Mouse (Mus musculus) liver, postnatal 0 days (tissue): ENCODE measurements at regions not wholly inside any gene's neighbourhood (a gene's known extent, or its start where the extent isn't known, plus 50 kb on each side); places are given as distances from the start of the nearest gene placed in this dataset.
"Not testable (repeated sequence)": the region's sequence is repeated elsewhere in the genome, so short reads cannot be mapped to it uniquely, and the experiment has no call there.

Experiments used
- ATAC-seq: fragments of 200-750 bp; cut with Nextera tagmentation; 2 replicates; pipeline ENCODE4 v1.8.0; 2017; ENCODE audit warnings: mild to moderate bottlenecking, moderate library complexity
- DNase-seq: peaks from one replicate; pipeline ENCODE4 v3.0.0-alpha.2; 2016
- H3K27ac ChIP-seq: fragments of 300-500 bp; sonication (generic); 2 replicates; pipeline ENCODE4 v1.5.1; 2014; ENCODE audit warnings: antibody characterized with exemption, moderate library complexity, mild to moderate bottlenecking, low read depth
- H3K27me3 ChIP-seq: fragments of 300-500 bp; sonication (generic); 2 replicates; pipeline ENCODE4 v1.6.1; 2014; ENCODE audit warnings: low read length, control low read depth, mixed read lengths; ENCODE audit not compliant: insufficient read depth
- H3K36me3 ChIP-seq: fragments of 300-500 bp; sonication (generic); replicated peaks from 2 replicates; pipeline ENCODE4 v1.6.1; 2014; ENCODE audit warnings: mild to moderate bottlenecking, control low read depth, low read length, moderate library complexity, mixed read lengths; ENCODE audit not compliant: insufficient read depth
- H3K4me1 ChIP-seq: fragments of 300-500 bp; sonication (generic); 2 replicates; pipeline ENCODE4 v1.6.1; 2014; ENCODE audit warnings: antibody characterized with exemption, mild to moderate bottlenecking, control low read depth; ENCODE audit not compliant: insufficient read depth
- H3K4me2 ChIP-seq: fragments of 300-500 bp; sonication (generic); 2 replicates; pipeline ENCODE4 v1.6.1; 2014; ENCODE audit warnings: low read depth, mild to moderate bottlenecking, low read length, moderate library complexity, mixed read lengths
- H3K4me3 ChIP-seq: fragments of 300-500 bp; sonication (generic); 2 replicates; pipeline ENCODE4 v1.5.1; 2014; ENCODE audit warnings: low read depth, low read length
- H3K9ac ChIP-seq: fragments of 300-500 bp; sonication (generic); replicated peaks from 2 replicates; pipeline ENCODE4 v1.6.1; 2014; ENCODE audit warnings: mild to moderate bottlenecking, moderate library complexity
- H3K9me3 ChIP-seq: fragments of 300-500 bp; sonication (generic); 2 replicates; pipeline ENCODE4 v1.6.1; 2016; ENCODE audit warnings: mild to moderate bottlenecking, control low read depth, low read length, mixed read lengths
- CTCF ChIP-seq: sonication (generic); IDR thresholded peaks from 2 replicates; pipeline ENCODE4 v1.5.1; 2016; ENCODE audit warnings: antibody characterized with exemption, low read depth
- EP300 ChIP-seq: IDR thresholded peaks from 2 replicates; pipeline ENCODE4 v1.6.1; 2016; ENCODE audit warnings: antibody characterized with exemption, low read depth, mild to moderate bottlenecking
- WGBS: fragments of 180-500 bp; shearing (Covaris S2); extraction: QIAGEN DNeasy Blood & Tissue Kit; methylation state at CpG from one replicate; pipeline ENCODE4 v1.1.7; 2014; ENCODE audit not compliant: insufficient replicate concordance; 5-methylcytosine and 5-hydroxymethylcytosine counted together

DNA sequence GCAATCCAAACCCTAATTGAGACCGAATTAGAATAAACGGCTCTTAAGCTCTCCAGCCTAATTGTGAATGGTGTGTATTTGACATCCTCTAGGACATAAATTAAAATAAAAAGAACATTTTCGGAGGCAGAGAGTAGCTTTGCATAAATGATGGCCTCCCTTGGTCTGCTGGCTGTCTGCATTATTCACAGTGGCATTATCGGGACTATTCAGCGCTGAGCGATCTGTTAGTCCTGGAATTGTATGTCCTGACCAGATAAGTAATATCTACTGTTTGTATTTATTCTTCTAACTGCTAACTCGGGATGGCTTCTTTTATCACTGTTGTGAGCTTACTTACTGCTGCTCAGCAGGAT, 299.6 kb downstream of the Chl1 start:
- no peak overlapping the region for H3K27ac ChIP-seq
- ATAC-seq (no peak), DNase-seq (no peak)
- H3K4me1 ChIP-seq, result no peaks in the 10 kb centered on the region
- no peak overlapping the region for H3K4me3 ChIP-seq
- H3K9ac ChIP-seq, result no peak overlapping the region
- H3K9me3 ChIP-seq, result no peaks in the 10 kb centered on the region
- WGBS, result 14% methylated on average over 7 of the region's 7 CpGs
- H3K36me3 ChIP-seq, result no peaks in the 10 kb centered on the region
- TF ChIP-seq CTCF (no peak), EP300 (no peak)
- H3K27me3 ChIP-seq, result no peaks in the 10 kb centered on the region
- H3K4me2 ChIP-seq, result no peak overlapping the region

DNA sequence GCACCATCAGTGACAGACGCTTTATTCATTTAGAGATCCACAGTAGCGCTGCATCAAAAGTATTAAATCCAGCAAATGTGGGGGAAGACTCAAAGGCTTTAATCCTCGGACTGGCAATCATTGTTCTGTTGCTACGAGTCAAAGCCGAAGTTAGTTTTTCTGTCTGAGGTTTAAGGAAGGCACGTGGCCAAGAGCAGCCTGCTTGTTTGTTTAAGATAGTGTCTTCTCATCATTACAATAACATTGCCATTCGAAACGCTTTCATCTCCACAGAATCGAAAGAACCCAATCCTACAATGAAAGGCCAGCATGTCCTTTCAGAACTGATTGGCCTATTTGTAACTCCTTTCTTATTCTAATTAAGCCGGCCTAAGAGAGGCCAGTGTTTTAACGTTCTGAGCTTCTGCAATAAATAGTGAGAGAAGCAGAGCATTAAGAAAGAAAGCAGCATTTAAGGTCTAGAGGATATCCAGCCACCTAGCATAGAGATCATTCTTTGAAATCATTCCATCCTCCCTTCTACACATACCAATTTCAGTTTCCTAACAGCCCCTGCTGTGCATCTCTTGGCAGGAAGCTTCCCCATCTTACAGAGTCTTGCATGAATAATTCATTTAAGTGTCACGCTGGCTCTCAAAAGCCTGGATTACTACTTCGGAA, 300.1 kb downstream of the Chl1 start:
- no peak overlapping the region for H3K4me3 ChIP-seq
- H3K4me2 ChIP-seq, result no peak overlapping the region
- no peaks in the 10 kb centered on the region for H3K36me3 ChIP-seq
- TF ChIP-seq EP300, result no peak
- TF ChIP-seq CTCF, result no peak
- 3% methylated on average over 13 of the region's 13 CpGs for WGBS
- no peaks in the 10 kb centered on the region for H3K4me1 ChIP-seq
- H3K27me3 ChIP-seq, result no peaks in the 10 kb centered on the region
- ATAC-seq (no peak), DNase-seq (no peak)
- no peak overlapping the region for H3K9ac ChIP-seq
- no peaks in the 10 kb centered on the region for H3K9me3 ChIP-seq
- H3K27ac ChIP-seq, result no peak overlapping the region

DNA sequence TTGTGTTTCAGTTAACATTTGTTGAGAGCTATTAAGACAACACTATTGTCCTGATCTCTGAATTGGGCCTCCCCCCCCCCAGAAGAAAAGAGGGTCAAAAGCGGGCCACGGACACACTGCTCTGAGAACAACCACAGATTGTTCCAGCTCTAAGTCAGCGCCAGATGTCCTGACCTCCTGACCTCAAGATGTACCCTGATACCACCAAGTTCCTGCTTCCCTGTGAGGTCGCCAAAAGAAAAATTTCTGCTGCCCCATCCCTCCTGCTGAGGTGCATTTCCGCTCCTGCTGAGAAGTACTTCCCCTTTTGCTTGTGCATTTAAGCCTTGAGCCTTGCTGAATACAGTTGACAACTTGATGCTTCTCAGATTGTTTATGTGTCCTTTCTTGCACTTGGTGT, 306.0 kb downstream of the Chl1 start:
- 74% methylated on average over 5 of the region's 5 CpGs for WGBS
- H3K9ac ChIP-seq, ATAC-seq: not testable (repeated sequence)

DNA sequence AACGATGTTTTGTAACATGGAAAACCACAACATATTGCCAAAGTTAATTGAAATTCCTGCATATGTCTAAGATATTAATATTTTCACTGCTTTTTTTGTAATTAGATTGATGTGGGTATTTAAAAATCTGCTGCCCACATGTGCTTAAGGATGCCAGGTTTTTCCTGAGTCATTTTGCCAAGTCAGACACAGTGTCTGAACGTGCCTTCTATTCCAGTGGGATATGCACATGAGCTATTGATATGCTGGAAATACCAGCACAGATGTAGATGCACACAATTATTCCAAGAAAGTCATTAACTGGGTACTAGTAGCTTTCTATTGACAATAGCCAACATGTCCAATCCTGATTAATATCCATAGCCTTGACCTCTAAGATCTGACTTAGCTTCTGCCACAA, 315.7 kb downstream of the Chl1 start:
- Histone ChIP-seq H3K9me3 (no peaks in the 10 kb centered on the region), H3K36me3 (no peaks in the 10 kb centered on the region), H3K9ac (no peak overlapping the region), H3K4me1 (no peaks in the 10 kb centered on the region), H3K27ac (no peak overlapping the region), H3K4me3 (no peak overlapping the region), H3K4me2 (no peak overlapping the region), H3K27me3 (no peaks in the 10 kb centered on the region)
- DNase-seq, result no peak
- 67% methylated on average over 2 of the region's 2 CpGs for WGBS
- TF ChIP-seq EP300, result no peak
- TF ChIP-seq CTCF, result no peak
- no peak for ATAC-seq

More for the DNA sequence above, 306.0 kb downstream of the Chl1 start:
- H3K4me2 ChIP-seq, H3K4me1 ChIP-seq, H3K27ac ChIP-seq, H3K9me3 ChIP-seq, DNase-seq, H3K36me3 ChIP-seq, H3K4me3 ChIP-seq, H3K27me3 ChIP-seq: not testable (repeated sequence)

DNA sequence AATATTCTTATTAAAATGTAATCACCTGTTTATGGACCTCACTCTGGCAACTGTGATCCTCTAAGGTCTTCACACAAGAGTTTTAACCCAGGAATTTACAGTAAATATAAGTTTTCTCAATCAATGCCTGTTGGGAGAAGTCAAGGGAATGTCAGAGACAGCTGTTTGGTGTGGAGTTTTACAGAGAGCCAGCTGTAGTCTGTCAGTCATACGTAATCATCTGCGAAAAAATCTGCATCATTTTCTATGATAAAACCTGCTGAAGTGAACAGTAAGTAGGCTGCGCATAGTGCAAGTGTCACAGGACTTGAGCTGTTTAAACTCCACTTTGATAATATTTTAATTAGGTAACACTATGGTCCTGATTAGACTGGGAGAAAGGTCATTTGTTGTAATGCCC, 317.2 kb downstream of the Chl1 start:
- DNase-seq (no peak), ATAC-seq (no peak)
- no peaks in the 10 kb centered on the region for H3K9me3 ChIP-seq
- H3K9ac ChIP-seq, result no peak overlapping the region
- no peak overlapping the region for H3K27ac ChIP-seq
- H3K4me3 ChIP-seq, result no peak overlapping the region
- no peaks in the 10 kb centered on the region for H3K4me1 ChIP-seq
- no peak overlapping the region for H3K4me2 ChIP-seq
- 88% methylated on average over 3 of the region's 3 CpGs for WGBS
- H3K27me3 ChIP-seq, result no peaks in the 10 kb centered on the region
- TF ChIP-seq EP300, result no peak
- TF ChIP-seq CTCF, result no peak
- no peaks in the 10 kb centered on the region for H3K36me3 ChIP-seq

DNA sequence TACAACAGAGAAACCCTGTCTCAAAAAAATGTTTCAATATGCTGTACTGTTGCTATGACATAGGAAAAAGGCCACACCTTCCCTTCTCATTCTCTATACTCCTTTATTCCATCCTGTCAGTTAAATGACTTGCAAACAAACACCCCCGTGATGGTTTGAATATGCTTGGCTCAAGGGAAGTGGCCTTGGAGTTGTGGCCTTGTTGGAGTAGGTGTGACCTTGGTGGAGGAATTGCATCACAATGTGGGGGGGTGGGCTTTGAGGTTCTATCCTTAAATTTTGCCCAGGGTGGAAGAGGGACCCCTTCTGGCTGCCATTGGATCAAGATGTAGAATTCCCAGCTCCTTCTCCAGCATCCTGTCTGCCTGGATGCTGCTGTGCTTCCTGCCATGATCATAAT, 318.5 kb downstream of the Chl1 start:
- H3K4me1 ChIP-seq, result no peaks in the 10 kb centered on the region
- H3K4me2 ChIP-seq, result no peak overlapping the region
- WGBS, result 81% methylated on average over 1 of the region's 1 CpGs
- no peak overlapping the region for H3K9ac ChIP-seq
- ATAC-seq (no peak), DNase-seq (no peak)
- TF ChIP-seq CTCF (no peak), EP300 (no peak)
- H3K36me3 ChIP-seq, result no peaks in the 10 kb centered on the region
- H3K27ac ChIP-seq, result no peak overlapping the region
- H3K4me3 ChIP-seq, result no peak overlapping the region
- H3K9me3 ChIP-seq, result no peaks in the 10 kb centered on the region
- H3K27me3 ChIP-seq, result no peaks in the 10 kb centered on the region

DNA sequence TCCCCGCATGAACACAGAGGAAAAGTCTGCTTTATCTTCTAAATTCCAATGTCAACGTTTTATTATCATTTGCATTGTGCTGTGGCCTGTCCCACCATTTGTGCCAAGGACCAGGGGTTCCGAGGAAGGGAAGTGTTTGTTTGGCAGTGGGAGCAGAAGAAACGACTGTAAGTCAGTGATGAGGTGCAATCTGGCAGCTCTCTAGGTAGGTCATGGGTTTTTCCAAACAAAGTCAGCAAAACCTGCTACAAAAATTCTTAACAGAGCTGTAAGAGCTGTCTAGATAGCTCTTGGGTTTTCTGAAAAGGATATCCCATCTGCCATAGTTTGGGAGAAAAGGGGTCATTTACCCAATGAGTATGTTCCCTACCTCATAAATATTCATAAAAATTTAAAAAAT, 321.9 kb downstream of the Chl1 start:
- no peak for DNase-seq
- Histone ChIP-seq H3K9me3 (no peaks in the 10 kb centered on the region), H3K4me2 (no peak overlapping the region), H3K27me3 (no peaks in the 10 kb centered on the region), H3K36me3 (no peaks in the 10 kb centered on the region), H3K4me1 (no peaks in the 10 kb centered on the region), H3K27ac (no peak overlapping the region), H3K4me3 (no peak overlapping the region), H3K9ac (no peak overlapping the region)
- 58% methylated on average over 4 of the region's 4 CpGs for WGBS
- TF ChIP-seq EP300 (no peak), CTCF (no peak)
- no peak for ATAC-seq
